Mouse (Mus musculus) MEL-GATA-1-ER (cell line): ENCODE data around the gene Dhx15.

ENCODE experiments used
- DNase-seq: peaks from one replicate; pipeline ENCODE4 v3.0.0-alpha.2; 2012; ENCODE audit warnings: low read depth; ENCODE audit errors: extremely low read depth

Dhx15 gene

GRCm38 (mm10) chr5:52110808-52111663 lies 79.3 kb downstream of the Dhx15 start:
- DNase-seq: no peak
